Mouse (Mus musculus): ENCODE data around the gene Fndc7.
A peak's percentile ranks its signal among the peaks of the same experiment; 100 is the strongest.
"Not testable (repeated sequence)": the region's sequence is repeated elsewhere in the genome, so short reads cannot be mapped to it uniquely, and the experiment has no call there.

Gene Fndc7

GRCm38 (mm10) chr3:108853266-108853665 is 36.5 kb downstream of the Fndc7 start:
- DNase-seq, result no peak

- DNase-seq, result no peak
Observed at GRCm38 (mm10) chr3:108851996-108852697, 37.7 kb downstream of the Fndc7 start.

DNA sequence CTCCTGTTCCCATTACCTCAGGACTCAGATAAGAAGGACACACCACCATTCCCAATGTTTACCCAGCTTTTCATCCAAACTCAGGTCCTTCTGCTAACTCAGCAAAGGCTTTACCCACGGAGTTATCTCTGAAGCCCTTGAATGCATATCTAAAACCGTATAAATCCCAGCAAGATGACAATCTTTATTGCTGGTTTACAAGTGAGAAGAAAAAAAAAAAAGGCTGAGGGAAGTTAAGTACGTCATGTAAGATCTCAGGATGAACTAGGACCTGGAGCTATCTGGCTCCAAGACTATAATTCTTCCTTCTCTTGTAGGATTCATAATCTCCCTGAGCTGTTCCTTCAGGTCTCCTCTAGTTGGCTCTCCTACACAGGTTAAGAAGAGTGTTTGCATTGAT is 38.3 kb downstream of the Fndc7 start:
- no peak for DNase-seq

GRCm38 (mm10) chr3:108851075-108851474 is 38.7 kb downstream of the Fndc7 start:
- no peak for DNase-seq

DNA sequence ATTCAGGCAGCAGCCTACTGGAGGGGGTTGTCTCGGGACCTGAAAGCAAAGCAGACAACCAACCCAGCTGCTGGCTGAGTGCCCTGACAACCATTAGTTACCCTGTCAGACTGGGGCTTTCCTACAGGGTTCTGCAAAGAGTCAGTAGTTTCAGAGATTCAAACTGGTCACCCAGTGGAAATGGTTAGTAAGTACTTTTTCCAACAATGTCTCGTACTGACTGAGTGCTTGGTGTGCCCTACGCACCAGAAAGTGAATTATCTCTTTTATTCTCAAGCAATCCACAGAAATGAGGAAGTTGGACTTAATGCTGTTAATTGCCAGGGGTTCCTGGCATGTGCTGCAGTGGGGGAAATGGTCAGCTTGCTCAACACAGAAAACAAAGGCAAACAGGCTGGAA is 39.3 kb downstream of the Fndc7 start:
- no peak for DNase-seq

- DNase-seq, result no peak
Observed at GRCm38 (mm10) chr3:108846616-108847015, 43.2 kb downstream of the Fndc7 start.

DNA sequence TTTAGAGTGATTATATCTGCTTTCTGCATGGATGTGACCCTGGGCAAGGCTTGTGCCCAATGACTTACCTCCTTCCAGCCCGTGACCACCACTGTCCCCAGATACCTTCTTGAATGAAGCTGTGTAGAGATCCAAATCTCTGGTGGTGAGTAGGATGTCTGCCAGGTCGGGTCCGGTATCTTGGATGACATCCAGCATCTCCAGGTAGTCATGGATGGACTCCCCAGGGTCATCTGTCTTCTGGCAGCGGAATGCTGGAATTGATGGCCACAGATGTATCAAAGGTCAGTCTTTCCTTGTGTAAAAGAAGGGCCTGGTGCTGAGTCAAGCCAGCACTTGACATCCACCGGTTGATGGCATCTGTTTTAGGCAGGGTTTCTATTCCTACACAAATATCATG is 45.3 kb downstream of the Fndc7 start:
- DNase-seq, result no peak

GRCm38 (mm10) chr3:108844026-108844425 is 45.8 kb downstream of the Fndc7 start:
- DNase-seq, result no peak

- no peak for DNase-seq
Observed at GRCm38 (mm10) chr3:108840716-108841054, 49.1 kb downstream of the Fndc7 start.

GRCm38 (mm10) chr3:108840000-108840715 is 49.6 kb downstream of the Fndc7 start, which contains the start of gene Stxbp3:
Gene Stxbp3 (minus strand): TSS chr3:108840526.
- DNase-seq, result peak; percentile 99

- DNase-seq, result no peak
Observed at GRCm38 (mm10) chr3:108839647-108839999, 50.2 kb downstream of the Fndc7 start.

DNA sequence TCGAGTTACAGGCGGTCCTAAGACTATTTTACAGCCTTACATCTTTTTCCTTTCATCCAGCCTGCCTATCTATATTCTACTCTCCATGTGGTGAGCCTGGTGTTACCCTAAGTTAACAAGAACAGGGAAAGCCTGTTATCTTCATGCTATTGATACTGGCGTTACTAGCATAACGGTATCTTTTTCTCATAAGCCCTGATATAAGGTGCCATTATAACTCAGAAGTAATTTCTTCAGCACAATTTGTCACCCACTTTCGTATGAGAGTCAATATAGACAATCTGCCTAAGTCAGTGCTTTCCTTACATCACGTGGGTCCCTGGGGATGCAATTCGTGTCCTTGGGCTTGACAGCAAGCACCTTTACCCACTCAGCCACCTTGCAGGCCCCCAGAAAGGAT is 50.8 kb downstream of the Fndc7 start:
- no peak for DNase-seq

DNA sequence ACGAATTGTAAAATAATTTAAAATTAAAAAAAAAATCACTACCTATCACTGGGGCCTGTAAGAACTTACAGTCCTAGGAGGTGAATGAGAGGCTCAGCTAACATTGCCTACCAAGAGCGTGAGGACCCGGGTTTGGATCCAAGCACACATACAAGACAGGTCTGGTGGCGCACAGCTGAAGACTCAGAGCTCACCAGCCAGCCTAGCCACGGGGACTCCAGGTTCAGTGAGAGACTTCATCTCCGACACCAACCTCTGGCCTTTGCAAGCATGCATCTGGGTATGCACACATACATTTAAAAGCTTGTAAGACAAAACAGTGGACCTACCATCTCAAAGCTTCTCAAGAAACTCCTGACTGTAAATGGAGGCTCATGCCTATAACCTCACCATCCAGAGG is 52.9 kb downstream of the Fndc7 start:
- DNase-seq, result no peak

GRCm38 (mm10) chr3:108833717-108834116 is 56.1 kb downstream of the Fndc7 start:
- DNase-seq, result not testable (repeated sequence)

DNA sequence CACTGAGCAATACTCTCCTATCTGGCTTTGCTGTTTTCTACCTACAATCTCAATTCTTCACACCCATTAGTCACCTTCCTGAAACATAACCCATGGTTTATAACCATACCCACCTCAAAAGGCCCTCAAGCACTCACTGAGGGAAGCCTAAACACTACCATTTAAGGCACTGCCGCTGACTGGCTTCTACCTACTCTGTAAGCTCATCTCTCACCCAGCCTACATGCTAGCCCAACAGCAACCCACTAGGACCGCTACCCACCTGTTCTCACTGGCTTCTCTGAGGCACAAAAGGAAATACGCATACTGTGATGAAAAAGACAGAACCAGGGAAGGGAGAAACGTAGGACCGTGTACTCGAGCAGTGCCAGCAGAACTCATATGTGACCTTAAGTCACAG is 58.1 kb downstream of the Fndc7 start:
- no peak for DNase-seq

- DNase-seq, result no peak
Observed at GRCm38 (mm10) chr3:108830493-108830892, 59.3 kb downstream of the Fndc7 start.

DNA sequence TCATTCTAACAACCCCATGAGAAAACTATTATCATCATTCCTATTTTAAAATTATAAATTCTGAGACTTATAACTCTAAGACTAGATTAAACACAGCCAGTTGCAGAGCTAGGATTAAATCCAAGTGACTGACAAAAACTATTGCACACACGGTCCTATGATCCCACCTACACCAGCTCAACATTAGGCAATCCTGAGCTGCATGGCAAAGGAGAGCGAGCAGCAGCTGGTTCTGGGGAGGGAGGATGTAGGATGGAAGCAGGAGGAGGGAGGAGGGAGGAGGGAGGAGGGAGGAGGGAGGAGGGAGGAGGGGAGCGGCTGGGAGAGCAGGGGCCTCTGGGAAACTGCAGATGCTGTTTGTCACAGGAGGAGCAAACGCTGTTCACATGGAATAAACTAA is 74.2 kb downstream of the Fndc7 start:
- DNase-seq, result no peak

DNA sequence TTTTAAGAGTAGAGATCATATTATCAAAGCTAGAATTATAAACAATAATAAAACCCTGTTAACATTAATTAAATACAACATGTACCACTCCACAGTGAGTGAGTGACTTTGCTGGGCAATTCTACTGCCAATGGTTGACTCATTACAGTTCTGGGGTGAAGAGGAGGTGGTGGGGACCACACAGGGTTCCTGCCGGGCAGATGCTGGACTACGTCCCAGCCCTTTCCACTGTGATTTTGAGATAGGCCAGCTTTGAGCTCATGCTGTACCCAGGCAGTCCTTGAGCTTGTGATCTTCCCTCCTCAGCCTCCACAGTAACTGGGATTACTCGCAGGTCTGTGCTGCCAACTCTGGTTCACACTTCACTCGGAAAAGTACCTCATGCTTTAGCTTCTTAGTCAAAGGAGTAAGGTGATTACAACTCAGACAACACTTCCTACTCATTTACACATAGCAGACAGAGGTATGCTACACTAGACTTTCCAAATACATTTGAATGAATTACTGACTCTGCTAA is 79.0 kb downstream of the Fndc7 start:
- DNase-seq, result no peak

- DNase-seq, result no peak
Observed at GRCm38 (mm10) chr3:108805622-108806021, 84.2 kb downstream of the Fndc7 start.
